Mouse (Mus musculus) myocyte (in vitro differentiated cells): Measurements from ENCODE around the gene Brinp1.

Experiments used
- CEBPB ChIP-seq: IDR thresholded peaks from 2 replicates; pipeline ENCODE4 v1.6.1; 2011; ENCODE audit warnings: mild to moderate bottlenecking, moderate library complexity; ENCODE audit not compliant: poor library complexity, insufficient read depth, severe bottlenecking
- E2F4 ChIP-seq: IDR thresholded peaks from one replicate; pipeline ENCODE4 v1.6.1; 2011; ENCODE audit warnings: mild to moderate bottlenecking, control low read depth, moderate library complexity; ENCODE audit not compliant: insufficient read depth
- MAX ChIP-seq: IDR thresholded peaks from one replicate; pipeline ENCODE4 v1.6.1; 2011; ENCODE audit warnings: low read depth, mild to moderate bottlenecking, control low read depth
- MYOD1 ChIP-seq, 3 experiments: IDR thresholded peaks; one replicate each; pipeline ENCODE4 v1.6.1; 2011; ENCODE audit warnings: control low read depth in 2 of 3, low read depth in 2 of 3, mild to moderate bottlenecking in 2 of 3, moderate library complexity in 1 of 3; ENCODE audit not compliant: insufficient read length in 2 of 3, control insufficient read depth in 1 of 3
- MYOG ChIP-seq, 3 experiments: IDR thresholded peaks; one replicate each; pipeline ENCODE4 v1.6.1; 2011; ENCODE audit warnings: control low read depth in 2 of 3, low read depth in 2 of 3, mild to moderate bottlenecking in 2 of 3; ENCODE audit not compliant: insufficient read length in 2 of 3, control insufficient read depth in 1 of 3, insufficient read depth in 1 of 3
- POLR2A ChIP-seq: IDR thresholded peaks from one replicate; pipeline ENCODE4 v1.6.1; 2011; ENCODE audit warnings: low read depth, mild to moderate bottlenecking, control low read depth, moderate library complexity; ENCODE audit not compliant: insufficient read length
- POLR2AphosphoS2 ChIP-seq: IDR thresholded peaks from one replicate; pipeline ENCODE4 v1.6.1; 2011; ENCODE audit warnings: low read depth, control low read depth; ENCODE audit not compliant: insufficient read length
- REST ChIP-seq: IDR thresholded peaks from one replicate; pipeline ENCODE4 v1.6.1; 2011; ENCODE audit warnings: mild to moderate bottlenecking, control low read depth, moderate library complexity; ENCODE audit not compliant: insufficient read depth, insufficient read length
- SRF ChIP-seq: IDR thresholded peaks from one replicate; pipeline ENCODE4 v1.6.1; 2011; ENCODE audit warnings: low read depth; ENCODE audit not compliant: control insufficient read depth, insufficient read length
- TCF12 ChIP-seq: IDR thresholded peaks from one replicate; pipeline ENCODE4 v1.6.1; 2011; ENCODE audit warnings: mild to moderate bottlenecking, control low read depth; ENCODE audit not compliant: poor library complexity, insufficient read depth, severe bottlenecking
- USF1 ChIP-seq: IDR thresholded peaks from one replicate; pipeline ENCODE4 v1.6.1; 2011; ENCODE audit warnings: low read depth, mild to moderate bottlenecking, control low read depth, moderate library complexity

GRCm38 (mm10) chr4:68806502-68806901 is 147.7 kb downstream of the Brinp1 start:
- TF ChIP-seq USF1, result no peak
- no peak for TF ChIP-seq POLR2A
- no peak for TF ChIP-seq E2F4
- TF ChIP-seq SRF, result no peak
- no peak for TF ChIP-seq MAX
- TF ChIP-seq TCF12, result no peak
- TF ChIP-seq MYOD1 (IDR thresholded peaks at IDR 0.05; ENCODE audit: control insufficient read depth in 1 of 3, insufficient read length in 2 of 3, low read depth in 2 of 3), result no peak
- TF ChIP-seq MYOG (IDR thresholded peaks at IDR 0.05; ENCODE audit: control insufficient read depth in 1 of 3, insufficient read depth in 1 of 3, insufficient read length in 2 of 3, low read depth in 2 of 3), result no peak
- TF ChIP-seq CEBPB, result no peak
- no peak for TF ChIP-seq REST
- no peak for TF ChIP-seq POLR2AphosphoS2
